Mouse (Mus musculus): ENCODE measurements around the gene Flnb. TPM values are rescaled to one million over a fixed set of nuclear protein-coding genes. Genes with fewer than 3 reads are reported as not detected.

Flnb gene
- polyA plus RNA-seq, 1 experiment, result 9.8 TPM

DNA sequence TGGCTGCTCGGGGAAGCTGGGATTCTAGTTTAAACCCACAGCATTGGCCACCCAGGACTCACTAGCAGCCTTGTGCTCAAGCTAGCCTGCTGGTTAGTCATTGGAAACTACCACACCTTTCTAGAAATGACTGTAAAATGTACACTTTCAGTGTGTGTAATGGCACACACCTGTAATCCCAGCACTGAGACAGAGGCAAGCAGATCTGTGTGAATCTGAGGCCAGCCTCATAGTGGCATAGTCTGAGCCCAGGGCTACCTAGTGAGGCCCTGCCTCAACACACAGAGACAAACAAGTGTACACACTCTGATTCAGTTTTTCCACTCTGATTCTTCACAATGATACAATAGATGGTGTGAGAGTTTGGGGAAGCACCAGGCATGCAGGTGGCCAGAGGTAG is 171.6 kb downstream of the Flnb start:
- no peak overlapping the region for H3K27ac ChIP-seq (ENCODE audit: control insufficient read depth, insufficient read depth, low read depth, low read length)
- peaks cover 6% of the 10 kb centered on the region for H3K4me1 ChIP-seq (ENCODE audit: control insufficient read depth, insufficient read depth, low read length)
- TF ChIP-seq POLR2A (IDR thresholded peaks at IDR 0.05; ENCODE audit: control insufficient read depth, low read depth, low read length), result no peak
- TF ChIP-seq CTCF (IDR thresholded peaks at IDR 0.05; ENCODE audit: control insufficient read depth, insufficient read depth, insufficient replicate concordance, low read depth, low read length), result no peak
- H3K36me3 ChIP-seq (ENCODE audit: control insufficient read depth, insufficient read depth, low read length), result no peaks in the 10 kb centered on the region
- H3K4me3 ChIP-seq (ENCODE audit: control insufficient read depth, low read depth, low read length), result no peak overlapping the region
- no peaks in the 10 kb centered on the region for H3K27me3 ChIP-seq (ENCODE audit: control insufficient read depth, insufficient read depth, low read length)

- H3K4me1 ChIP-seq (ENCODE audit: control insufficient read depth, insufficient read depth, low read length), result peaks cover 6% of the 10 kb centered on the region
Measured at GRCm38 (mm10) chr14:7989961-7990360, 172.2 kb downstream of the Flnb start.

DNA sequence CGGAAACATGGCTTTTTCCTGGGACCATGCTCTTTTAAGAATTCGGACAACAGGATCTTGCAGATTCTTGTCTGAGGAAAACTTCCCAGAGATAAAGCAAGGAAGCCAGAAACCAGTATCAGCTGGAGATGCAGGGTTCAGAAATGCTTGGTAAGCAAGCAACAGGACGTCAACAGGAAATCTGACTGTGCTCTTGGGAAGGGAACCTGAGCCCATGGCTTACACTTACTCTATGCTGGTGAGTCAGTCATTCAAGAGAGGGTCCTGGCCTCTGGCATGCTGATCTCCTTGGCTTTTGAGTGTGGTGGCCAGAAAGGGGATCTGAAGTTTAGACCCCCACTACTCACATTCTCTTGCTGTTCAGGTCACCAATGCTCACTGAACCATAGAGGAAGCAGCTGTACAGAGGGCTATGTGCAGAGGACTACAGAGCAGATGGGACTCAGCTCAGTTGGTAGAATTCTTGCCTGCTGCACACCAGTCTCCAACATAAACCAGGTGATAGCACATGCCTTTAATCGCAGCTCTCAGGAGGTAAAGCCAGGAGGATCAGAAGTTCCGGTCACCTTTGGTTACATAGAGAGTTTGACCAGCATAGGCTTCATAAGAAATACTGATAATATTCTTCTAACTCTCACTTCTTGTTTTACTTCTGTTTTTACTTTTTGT is 173.5 kb downstream of the Flnb start:
- no peak for TF ChIP-seq CTCF (IDR thresholded peaks at IDR 0.05; ENCODE audit: control insufficient read depth, insufficient read depth, insufficient replicate concordance, low read depth, low read length)
- no peak for TF ChIP-seq POLR2A (IDR thresholded peaks at IDR 0.05; ENCODE audit: control insufficient read depth, low read depth, low read length)
- no peaks in the 10 kb centered on the region for H3K36me3 ChIP-seq (ENCODE audit: control insufficient read depth, insufficient read depth, low read length)
- no peak overlapping the region for H3K27ac ChIP-seq (ENCODE audit: control insufficient read depth, insufficient read depth, low read depth, low read length)
- H3K27me3 ChIP-seq (ENCODE audit: control insufficient read depth, insufficient read depth, low read length), result no peaks in the 10 kb centered on the region
- no peak overlapping the region for H3K4me3 ChIP-seq (ENCODE audit: control insufficient read depth, low read depth, low read length)
- peaks cover 6% of the 10 kb centered on the region for H3K4me1 ChIP-seq (ENCODE audit: control insufficient read depth, insufficient read depth, low read length)

More at GRCm38 (mm10) chr14:7989961-7990360, 172.2 kb downstream of the Flnb start:
- Histone ChIP-seq H3K27me3 (ENCODE audit: control insufficient read depth, insufficient read depth, low read length) (no peaks in the 10 kb centered on the region), H3K36me3 (ENCODE audit: control insufficient read depth, insufficient read depth, low read length) (no peaks in the 10 kb centered on the region), H3K4me3 (ENCODE audit: control insufficient read depth, low read depth, low read length) (no peak overlapping the region), H3K27ac (ENCODE audit: control insufficient read depth, insufficient read depth, low read depth, low read length) (no peak overlapping the region)
- no peak for TF ChIP-seq CTCF (IDR thresholded peaks at IDR 0.05; ENCODE audit: control insufficient read depth, insufficient read depth, insufficient replicate concordance, low read depth, low read length)
- no peak for TF ChIP-seq POLR2A (IDR thresholded peaks at IDR 0.05; ENCODE audit: control insufficient read depth, low read depth, low read length)

GRCm38 (mm10) chr14:7992158-7992557 is 174.4 kb downstream of the Flnb start:
- Histone ChIP-seq H3K4me3 (ENCODE audit: control insufficient read depth, low read depth, low read length) (no peak overlapping the region), H3K36me3 (ENCODE audit: control insufficient read depth, insufficient read depth, low read length) (no peaks in the 10 kb centered on the region), H3K27me3 (ENCODE audit: control insufficient read depth, insufficient read depth, low read length) (no peaks in the 10 kb centered on the region), H3K4me1 (ENCODE audit: control insufficient read depth, insufficient read depth, low read length) (no peaks in the 10 kb centered on the region), H3K27ac (ENCODE audit: control insufficient read depth, insufficient read depth, low read depth, low read length) (no peak overlapping the region)
- TF ChIP-seq POLR2A (IDR thresholded peaks at IDR 0.05; ENCODE audit: control insufficient read depth, low read depth, low read length) (no peak), CTCF (IDR thresholded peaks at IDR 0.05; ENCODE audit: control insufficient read depth, insufficient read depth, insufficient replicate concordance, low read depth, low read length) (no peak)

DNA sequence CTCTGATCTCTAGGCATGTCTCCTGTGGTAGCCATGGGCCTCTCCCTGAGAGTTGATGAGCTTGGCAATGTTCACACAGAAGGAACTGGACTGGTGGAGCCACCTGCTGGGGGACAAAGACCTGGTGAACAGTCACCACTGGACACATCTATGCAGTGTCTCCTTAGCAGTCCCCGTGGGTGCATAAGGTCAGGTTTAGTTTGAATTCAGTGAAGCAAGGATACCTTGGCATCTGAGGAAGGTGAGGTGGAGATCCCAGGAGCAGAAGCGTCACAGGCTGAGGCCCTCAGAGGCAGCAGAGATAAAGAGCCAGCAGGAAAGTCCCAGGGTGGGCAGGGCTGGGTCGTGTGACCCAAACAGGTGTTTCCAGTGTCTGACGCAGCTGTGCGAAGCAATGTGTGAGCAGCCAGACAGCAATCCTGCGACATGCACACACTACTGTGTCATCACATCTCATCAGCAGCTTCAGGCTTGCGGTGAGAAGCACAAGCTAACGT is 176.6 kb downstream of the Flnb start, which contains the start of gene Dnase1l3:
TSS of gene Dnase1l3 (minus strand) at position 303 of the 497 bp plus-strand sequence.
- no peaks in the 10 kb centered on the region for H3K4me1 ChIP-seq (ENCODE audit: control insufficient read depth, insufficient read depth, low read length)
- TF ChIP-seq POLR2A (IDR thresholded peaks at IDR 0.05; ENCODE audit: control insufficient read depth, low read depth, low read length) (no peak), CTCF (IDR thresholded peaks at IDR 0.05; ENCODE audit: control insufficient read depth, insufficient read depth, insufficient replicate concordance, low read depth, low read length) (peak; percentile 31; the same call in 1 of the 2 replicates)
- no peak within 1 kb of the TSS for H3K27ac ChIP-seq (ENCODE audit: control insufficient read depth, insufficient read depth, low read depth, low read length)
- H3K27me3 ChIP-seq (ENCODE audit: control insufficient read depth, insufficient read depth, low read length), result no peaks in the 10 kb centered on the region
- H3K4me3 ChIP-seq (ENCODE audit: control insufficient read depth, low read depth, low read length), result no peak within 1 kb of the TSS
- H3K36me3 ChIP-seq (ENCODE audit: control insufficient read depth, insufficient read depth, low read length), result no peaks in the 10 kb centered on the region

- no peak overlapping the region for H3K27ac ChIP-seq (ENCODE audit: control insufficient read depth, insufficient read depth, low read depth, low read length)
- H3K4me3 ChIP-seq (ENCODE audit: control insufficient read depth, low read depth, low read length), result peak overlapping the region; percentile 53
- peak; percentile 96 for TF ChIP-seq CTCF (IDR thresholded peaks at IDR 0.05; ENCODE audit: control insufficient read depth, insufficient read depth, insufficient replicate concordance, low read depth, low read length)
- TF ChIP-seq POLR2A (IDR thresholded peaks at IDR 0.05; ENCODE audit: control insufficient read depth, low read depth, low read length), result no peak
- no peaks in the 10 kb centered on the region; the same call in 1 of the 2 replicates for H3K4me1 ChIP-seq (ENCODE audit: control insufficient read depth, insufficient read depth, low read length)
- H3K36me3 ChIP-seq (ENCODE audit: control insufficient read depth, insufficient read depth, low read length), result no peaks in the 10 kb centered on the region
- H3K27me3 ChIP-seq (ENCODE audit: control insufficient read depth, insufficient read depth, low read length), result no peaks in the 10 kb centered on the region
Measured at GRCm38 (mm10) chr14:7997255-7997696, 179.5 kb downstream of the Flnb start.

DNA sequence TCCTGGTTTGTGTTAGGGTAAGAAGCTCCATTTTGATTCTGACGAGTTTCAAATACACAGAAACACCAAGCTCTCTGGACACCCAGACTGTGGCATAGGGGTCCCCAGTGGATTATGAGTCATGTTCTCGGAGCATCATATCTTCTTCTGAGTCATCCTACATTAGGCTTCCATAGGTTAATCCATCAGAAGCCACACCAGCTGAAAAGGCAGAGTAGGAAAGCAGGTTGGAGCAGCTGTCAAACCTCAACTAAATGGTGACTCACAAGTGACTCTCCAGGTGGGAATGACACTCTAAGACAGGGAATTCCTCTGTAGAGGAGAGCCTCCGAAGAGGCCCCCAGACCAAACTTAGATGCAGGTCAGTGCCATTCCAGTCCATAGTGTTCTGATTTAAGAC is 181.3 kb downstream of the Flnb start:
- TF ChIP-seq CTCF (IDR thresholded peaks at IDR 0.05; ENCODE audit: control insufficient read depth, insufficient read depth, insufficient replicate concordance, low read depth, low read length), result no peak
- no peak for TF ChIP-seq POLR2A (IDR thresholded peaks at IDR 0.05; ENCODE audit: control insufficient read depth, low read depth, low read length)
- Histone ChIP-seq H3K36me3 (ENCODE audit: control insufficient read depth, insufficient read depth, low read length) (no peaks in the 10 kb centered on the region), H3K27me3 (ENCODE audit: control insufficient read depth, insufficient read depth, low read length) (no peaks in the 10 kb centered on the region), H3K4me3 (ENCODE audit: control insufficient read depth, low read depth, low read length) (no peak overlapping the region), H3K27ac (ENCODE audit: control insufficient read depth, insufficient read depth, low read depth, low read length) (no peak overlapping the region), H3K4me1 (ENCODE audit: control insufficient read depth, insufficient read depth, low read length) (peaks cover 10% of the 10 kb centered on the region)
